Mouse (Mus musculus): ENCODE results near the gene Gm10912.

GRCm38 (mm10) chr2:104044479-104045080 is 21.0 kb upstream of the Gm10912 start:
- TF ChIP-seq POLR2A (IDR thresholded peaks at IDR 0.05; ENCODE audit: low read depth, low read length) (no peak), CTCF (IDR thresholded peaks at IDR 0.05; ENCODE audit: borderline replicate concordance, insufficient read depth, low read length) (no peak)
